Mouse (Mus musculus) hindbrain, embryonic 12.5 days (tissue): ENCODE measurements around the gene Inpp4b. TPM values are rescaled to one million over a fixed set of nuclear protein-coding genes. Genes with fewer than 3 reads are reported as not detected.

ENCODE experiments used
- ATAC-seq: fragments of 200-750 bp; cut with Nextera tagmentation; 2 replicates; pipeline ENCODE4 v1.8.0; 2017; ENCODE audit warnings: moderate TSS enrichment; ENCODE audit not compliant: low FRiP score
- H3K27ac ChIP-seq: fragments of 300-500 bp; sonication (generic); 2 replicates; pipeline ENCODE4 v1.5.1; 2016; ENCODE audit warnings: mild to moderate bottlenecking
- H3K27me3 ChIP-seq: fragments of 300-500 bp; sonication (generic); 2 replicates; pipeline ENCODE4 v1.6.1; 2016; ENCODE audit warnings: mild to moderate bottlenecking
- H3K36me3 ChIP-seq: fragments of 300-500 bp; sonication (generic); 2 replicates; pipeline ENCODE4 v1.6.1; 2016; ENCODE audit warnings: mild to moderate bottlenecking
- H3K4me1 ChIP-seq: fragments of 300-500 bp; sonication (generic); 2 replicates; pipeline ENCODE4 v1.6.1; 2016
- H3K4me2 ChIP-seq: fragments of 300-500 bp; sonication (generic); replicated peaks from 2 replicates; pipeline ENCODE4 v1.6.1; 2016; ENCODE audit warnings: mild to moderate bottlenecking
- H3K4me3 ChIP-seq: fragments of 300-500 bp; sonication (generic); 2 replicates; pipeline ENCODE4 v1.5.1; 2016; ENCODE audit warnings: mild to moderate bottlenecking
- H3K9ac ChIP-seq: fragments of 300-500 bp; sonication (generic); 2 replicates; pipeline ENCODE4 v1.6.1; 2016; ENCODE audit warnings: mild to moderate bottlenecking, moderate library complexity
- H3K9me3 ChIP-seq: fragments of 300-500 bp; sonication (generic); replicated peaks from 2 replicates; pipeline ENCODE4 v1.6.1; 2016; ENCODE audit warnings: mild to moderate bottlenecking
- WGBS: fragments of 180-500 bp; shearing (Covaris S2); methylation state at CpG from one replicate; pipeline ENCODE4 v1.1.7; 2016; 5-methylcytosine and 5-hydroxymethylcytosine counted together
- polyA plus RNA-seq: library from polyadenylated mRNA; unstranded; fragments of >200 nt; fragmentation: Nextera tagmentation; extraction: Ambion mirVana; gene quantifications from 2 replicates; pipeline ENCODE4 v1.2.1, GENCODE M21; 2016

The Inpp4b gene
- polyA plus RNA-seq, 1 experiment from 2014 or later: 9.6 TPM

GRCm38 (mm10) chr8:82150272-82150671 is 807.9 kb downstream of the Inpp4b start:
- no peak overlapping the region for H3K9ac ChIP-seq
- no peak overlapping the region for H3K4me3 ChIP-seq
- peaks cover 9% of the 10 kb centered on the region for H3K9me3 ChIP-seq
- no peaks in the 10 kb centered on the region for H3K27me3 ChIP-seq
- H3K4me1 ChIP-seq: no peaks in the 10 kb centered on the region
- H3K27ac ChIP-seq: no peak overlapping the region
- no peaks in the 10 kb centered on the region for H3K36me3 ChIP-seq
- ATAC-seq: no peak
- no peak overlapping the region for H3K4me2 ChIP-seq

GRCm38 (mm10) chr8:82157928-82158327 is 815.6 kb downstream of the Inpp4b start:
- Histone ChIP-seq H3K9me3 (peaks cover 7% of the 10 kb centered on the region), H3K9ac (no peak overlapping the region), H3K27me3 (no peaks in the 10 kb centered on the region), H3K27ac (no peak overlapping the region), H3K36me3 (no peaks in the 10 kb centered on the region), H3K4me1 (no peaks in the 10 kb centered on the region), H3K4me2 (no peak overlapping the region), H3K4me3 (no peak overlapping the region)
- no peak for ATAC-seq
- WGBS: 97% methylated on average over 1 of the region's 1 CpGs
